Mouse (Mus musculus): ENCODE data around the gene Gm2030. TPM values are rescaled to one million over a fixed set of nuclear protein-coding genes. Genes with fewer than 3 reads are reported as not detected.
"Not testable (repeated sequence)": the region's sequence is repeated elsewhere in the genome, so short reads cannot be mapped to it uniquely, and the experiment has no call there.

Gene Gm2030
- polyA plus RNA-seq (2012; ENCODE audit: insufficient read depth, low replicate concordance) = not detected in 2 replicates

DNA sequence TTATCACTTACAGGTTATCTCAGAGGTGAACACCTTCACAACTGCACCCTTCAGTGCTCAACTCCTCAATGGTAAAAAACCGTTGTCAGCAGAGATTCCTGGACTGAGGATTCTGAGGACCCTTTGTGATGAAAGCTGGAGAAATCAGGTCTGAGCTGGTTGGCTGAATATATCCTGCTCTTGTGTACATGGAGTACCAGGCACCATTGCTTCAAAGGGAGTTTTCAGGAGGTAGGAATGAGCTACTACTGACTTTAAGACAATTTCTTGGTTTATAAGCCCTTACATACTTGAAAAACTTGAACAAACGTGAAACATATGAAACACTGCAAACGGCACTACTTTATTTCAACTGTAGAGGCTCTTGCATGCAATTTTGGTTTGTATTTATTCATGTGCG lies at the start of gene Gm2030:
TSS of gene Gm2030 (minus strand) at position 101 of the 400 bp plus-strand sequence.
- H3K36me3 ChIP-seq (replicated peaks; ENCODE audit: low read length); H3K9me3 ChIP-seq; H3K4me1 ChIP-seq; H3K4me3 ChIP-seq (replicated peaks); H3K27me3 ChIP-seq (replicated peaks): not testable (repeated sequence)

Other genes with a start within 250 kb of the Gm2030 start
- not detected in 2 replicates for gene Gm2012, start 78.7 kb downstream of the Gm2030 start, polyA plus RNA-seq (2012; ENCODE audit: insufficient read depth, low replicate concordance)
- gene Slx, start 235.5 kb upstream of the Gm2030 start, polyA plus RNA-seq (2012; ENCODE audit: insufficient read depth, low replicate concordance) = not detected in 2 replicates

Data from megakaryocyte, embryonic 14.5 days (primary cell).